Mouse (Mus musculus) urinary bladder, postnatal 14 days (tissue): ENCODE measurements around the gene Hectd1.
A peak's percentile ranks its signal among the peaks of the same experiment; 100 is the strongest.

Experiments
- DNase-seq: peaks from one replicate; pipeline ENCODE4 v3.0.0; 2021; ENCODE audit warnings: low spot score

Hectd1 gene

GRCm38 (mm10) chr12:51768702-51769101 is 60.6 kb downstream of the Hectd1 start:
- no peak for DNase-seq

DNA sequence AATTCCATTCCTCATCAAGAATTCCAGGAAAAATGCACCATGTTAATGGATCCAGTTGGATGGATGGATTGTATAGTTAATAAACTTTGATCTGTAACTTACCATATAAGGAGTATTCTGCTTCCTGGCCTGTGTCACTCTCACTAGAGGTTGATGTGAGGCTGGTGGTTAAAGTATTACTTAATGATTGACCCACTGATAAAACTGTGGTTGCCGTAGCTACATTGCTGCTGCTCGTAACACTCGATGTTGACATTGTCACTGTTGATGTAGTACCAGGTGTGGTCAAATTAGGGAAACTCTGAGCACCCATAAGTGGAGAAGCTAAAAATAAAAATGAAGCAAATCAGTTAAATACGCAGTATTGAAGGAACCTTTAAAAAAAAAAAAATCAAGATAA is 61.9 kb downstream of the Hectd1 start:
- DNase-seq: no peak

DNA sequence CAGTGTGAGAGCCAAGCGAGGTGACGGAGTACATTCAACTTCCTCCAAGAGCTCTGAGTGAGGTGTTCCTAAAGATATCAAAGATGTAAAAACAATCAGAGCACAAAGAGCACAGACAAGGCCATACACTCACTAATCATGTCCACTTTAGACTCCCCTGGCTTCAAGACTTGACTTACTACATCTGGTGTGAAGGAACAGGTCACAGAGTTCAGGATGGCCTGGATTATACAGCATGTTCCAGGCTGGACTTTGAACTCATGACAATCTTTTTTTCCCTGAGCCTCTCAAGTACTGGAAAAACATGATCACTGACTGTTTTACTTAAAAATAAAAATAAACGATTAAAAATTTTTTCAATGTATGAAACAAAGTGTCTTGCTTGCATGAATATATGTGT is 70.0 kb downstream of the Hectd1 start:
- no peak for DNase-seq

DNA sequence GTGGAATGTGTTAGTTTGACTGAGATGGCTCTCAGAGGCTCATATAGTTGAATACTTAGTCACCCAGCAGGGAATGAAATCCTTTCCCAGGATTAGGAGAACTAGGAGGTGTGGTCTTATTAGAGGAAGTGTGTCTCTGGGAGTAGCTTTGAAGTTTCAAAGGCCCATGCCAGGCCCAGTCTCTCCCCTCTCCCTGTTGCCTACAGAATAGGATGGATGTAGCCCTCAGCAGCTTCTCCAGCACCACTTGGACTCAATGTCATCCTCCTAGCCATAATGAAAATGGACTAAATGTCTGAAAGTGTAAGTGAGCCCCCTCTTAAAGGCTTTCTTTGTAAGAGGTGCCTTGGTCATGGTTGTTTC is 72.8 kb downstream of the Hectd1 start:
- no peak for DNase-seq

- no peak for DNase-seq
Observed at GRCm38 (mm10) chr12:51755938-51756598, 73.3 kb downstream of the Hectd1 start.

GRCm38 (mm10) chr12:51747348-51747747 is 82.0 kb downstream of the Hectd1 start:
- DNase-seq: no peak

- no peak for DNase-seq
Observed at GRCm38 (mm10) chr12:51744957-51745356, 84.4 kb downstream of the Hectd1 start.

- DNase-seq: peak; percentile 37
Observed at GRCm38 (mm10) chr12:51741690-51742089, 87.6 kb downstream of the Hectd1 start.

DNA sequence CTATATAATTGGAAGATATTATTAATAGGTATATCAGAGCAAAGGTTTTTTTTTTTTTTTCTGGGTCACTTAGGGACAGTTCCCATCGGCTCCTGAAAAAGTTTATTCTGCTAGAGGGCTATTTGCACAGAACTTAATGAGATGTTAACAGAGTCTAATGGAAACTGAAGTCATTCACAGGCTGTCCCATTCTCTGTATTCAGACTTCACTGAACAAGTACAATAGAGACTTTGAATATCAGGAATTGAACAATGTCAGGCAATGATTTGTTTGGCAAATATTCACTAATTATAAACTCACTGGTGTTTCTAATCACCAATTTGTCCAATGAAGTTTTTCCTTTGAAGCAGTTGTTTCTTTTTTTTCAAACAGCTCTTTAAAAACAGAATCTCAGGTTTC is 92.5 kb downstream of the Hectd1 start:
- no peak for DNase-seq

GRCm38 (mm10) chr12:51736381-51736780 is 93.0 kb downstream of the Hectd1 start:
- no peak for DNase-seq

GRCm38 (mm10) chr12:51735840-51736271 is 93.5 kb downstream of the Hectd1 start:
- no peak for DNase-seq

GRCm38 (mm10) chr12:51734605-51735211 is 94.6 kb downstream of the Hectd1 start:
- peak; percentile 58 for DNase-seq

- no peak for DNase-seq
Observed at GRCm38 (mm10) chr12:51729827-51730226, 99.5 kb downstream of the Hectd1 start.

- DNase-seq: peak; percentile 25
Observed at GRCm38 (mm10) chr12:51729058-51729457, 100.3 kb downstream of the Hectd1 start.

GRCm38 (mm10) chr12:51721836-51722235 is 107.5 kb downstream of the Hectd1 start:
- DNase-seq: no peak

GRCm38 (mm10) chr12:51718617-51719016 is 110.7 kb downstream of the Hectd1 start:
- DNase-seq: no peak

- no peak for DNase-seq
Observed at GRCm38 (mm10) chr12:51712685-51713084, 116.7 kb downstream of the Hectd1 start.

- DNase-seq: no peak
Observed at GRCm38 (mm10) chr12:51710154-51710553, 119.2 kb downstream of the Hectd1 start.

- DNase-seq: no peak
Observed at GRCm38 (mm10) chr12:51709741-51710140, 119.6 kb downstream of the Hectd1 start.

DNA sequence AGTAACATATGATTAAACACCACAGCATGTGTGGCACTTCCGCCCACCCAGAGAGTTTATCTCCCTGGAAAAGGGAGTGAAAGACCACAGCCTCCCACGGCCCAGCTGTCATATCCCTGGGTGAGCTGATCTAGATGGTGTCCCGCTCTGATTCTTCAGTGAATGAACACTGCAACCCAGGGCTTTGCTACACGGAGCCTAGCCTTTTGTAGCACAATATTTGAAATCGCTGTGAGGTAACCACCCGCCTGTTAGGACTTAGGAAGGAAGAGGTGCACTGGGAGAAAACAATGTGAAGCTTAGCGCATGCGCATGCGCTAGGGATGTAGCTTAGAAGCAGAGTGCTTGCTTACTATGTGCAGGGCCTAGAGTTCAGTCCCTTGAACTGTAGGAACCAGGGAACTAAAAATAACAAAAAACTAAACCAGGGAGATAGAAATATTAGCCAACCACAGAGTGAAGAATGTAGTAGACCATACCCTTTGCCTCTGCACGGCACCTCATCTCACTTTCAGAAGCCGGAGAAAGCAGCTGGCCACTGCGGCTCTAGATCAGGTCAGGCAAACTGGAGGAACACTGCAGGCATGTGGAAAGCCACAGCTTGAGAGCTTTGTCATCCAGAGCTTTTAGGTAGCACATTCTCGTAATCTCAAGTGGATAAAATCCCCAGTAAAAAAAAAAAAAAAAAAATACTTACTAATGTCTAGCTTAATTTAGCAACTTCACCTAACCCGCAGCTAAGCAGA is 120.2 kb downstream of the Hectd1 start:
- DNase-seq: no peak

DNA sequence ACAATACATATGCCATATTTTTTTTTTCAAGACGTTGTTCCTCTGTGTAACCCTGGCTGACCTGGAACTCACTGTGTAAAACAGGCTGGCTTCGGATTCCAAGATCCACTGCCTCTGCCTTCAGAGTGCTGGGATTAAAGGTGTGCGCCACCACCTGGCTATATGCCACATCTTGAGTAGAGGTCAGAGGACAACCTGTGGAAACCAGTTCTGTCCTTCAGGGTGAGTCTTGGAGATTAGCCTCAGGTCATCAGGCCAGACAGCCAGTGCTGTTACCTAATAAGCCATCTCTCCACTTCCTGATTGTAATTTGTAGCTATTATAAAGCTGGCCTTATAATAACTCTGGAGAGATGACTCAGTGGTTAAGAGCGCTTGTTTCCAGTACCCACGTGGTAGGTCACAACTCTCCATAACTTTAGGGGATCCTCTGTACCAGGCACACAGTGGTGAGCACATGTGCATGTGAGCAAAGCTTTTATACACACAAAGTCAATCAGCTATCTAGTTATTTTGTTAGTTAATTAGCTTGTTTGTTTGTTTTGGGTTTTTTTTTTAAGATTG is 122.6 kb downstream of the Hectd1 start:
- DNase-seq: no peak

GRCm38 (mm10) chr12:51705778-51706177 is 123.6 kb downstream of the Hectd1 start:
- DNase-seq: no peak

GRCm38 (mm10) chr12:51704572-51704971 is 124.8 kb downstream of the Hectd1 start:
- no peak for DNase-seq
